Mouse (Mus musculus) neutrophil, adult 5-6 weeks (primary cell): ENCODE results near the gene Smpd3. TPM values are rescaled to one million over a fixed set of nuclear protein-coding genes. Genes with fewer than 3 reads are reported as not detected.

Experiments used
- ATAC-seq: fragments of 151-379, 151-347 bp; 2 replicates; pipeline ENCODE4 v1.8.0; 2017; ENCODE audit warnings: mild to moderate bottlenecking, moderate TSS enrichment; ENCODE audit not compliant: insufficient number of reproducible peaks, poor library complexity, low FRiP score, severe bottlenecking; ENCODE audit errors: extremely low read depth
- total RNA-seq: library from RNA; stranded (forward); fragments of 200-1000 nt; gene quantifications from 2 replicates; pipeline ENCODE4 v1.2.3, GENCODE M21; 2017

Smpd3 gene
- total RNA-seq, 1 experiment from 2014 or later, result 1.3 TPM

DNA sequence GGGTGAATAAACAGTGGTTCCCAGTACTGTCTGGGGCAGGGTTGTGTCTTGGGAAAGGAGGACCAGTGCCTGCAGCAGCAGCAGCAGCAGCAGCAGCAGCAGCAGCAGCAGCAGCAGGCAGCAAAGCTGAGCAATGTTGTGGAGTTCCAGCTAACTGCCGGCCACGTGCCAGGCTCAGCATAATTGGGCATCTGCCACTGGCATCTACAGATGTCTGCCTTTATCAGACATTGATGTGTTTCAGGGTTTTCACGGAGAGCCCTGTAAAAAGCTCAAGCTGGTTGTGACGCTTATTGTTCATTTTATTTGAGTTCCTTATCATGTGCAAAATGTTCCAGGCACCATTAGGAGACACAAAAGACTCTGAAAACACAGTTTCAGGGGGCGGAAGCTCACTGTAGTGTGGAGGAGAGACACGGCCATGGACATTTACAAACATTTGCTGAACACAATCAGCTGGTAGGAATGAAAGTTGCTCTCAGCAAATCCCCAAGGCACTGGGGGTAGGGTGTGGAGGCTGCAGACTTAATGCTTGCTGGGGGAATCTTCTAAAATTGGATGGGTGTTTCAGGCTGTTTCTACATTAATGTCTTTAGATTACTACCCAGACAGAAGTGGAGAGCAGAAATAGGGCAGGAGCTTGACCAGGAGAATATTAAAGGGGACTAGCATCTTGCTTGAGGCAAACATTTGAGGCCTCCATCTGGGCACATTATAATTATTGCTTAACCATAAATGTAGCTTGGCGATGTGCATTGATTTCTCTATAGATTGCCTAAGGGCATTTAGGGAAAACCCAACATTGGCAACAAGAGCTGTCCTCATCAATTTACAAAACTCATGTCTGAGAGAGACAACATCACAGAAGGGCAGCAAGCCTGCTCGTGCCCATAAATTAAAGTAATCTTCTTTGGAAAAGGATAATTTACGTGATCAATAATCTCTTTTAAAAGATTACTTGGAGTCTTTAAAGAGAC, 36.8 kb downstream of the Smpd3 start:
- no peak for ATAC-seq

DNA sequence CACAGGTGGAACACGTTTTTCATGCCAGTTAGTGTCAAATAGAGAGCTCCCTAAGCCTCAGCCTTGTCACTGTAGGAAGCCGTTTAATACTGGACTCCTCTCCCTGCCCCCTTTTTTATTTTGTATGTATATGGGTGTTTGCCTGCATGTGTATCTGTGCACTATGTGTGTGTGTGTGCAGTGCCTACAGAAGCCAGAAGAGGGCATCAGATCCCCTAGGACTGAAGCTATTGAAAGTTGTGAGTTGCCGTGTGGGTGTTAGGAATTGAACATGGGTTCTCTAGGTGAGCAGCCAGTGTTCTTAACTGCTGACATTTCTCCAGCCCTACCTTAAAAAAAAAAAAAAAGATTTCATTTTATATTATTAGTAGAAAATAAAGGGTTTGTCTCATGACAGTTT, 38.1 kb downstream of the Smpd3 start:
- ATAC-seq, result no peak

DNA sequence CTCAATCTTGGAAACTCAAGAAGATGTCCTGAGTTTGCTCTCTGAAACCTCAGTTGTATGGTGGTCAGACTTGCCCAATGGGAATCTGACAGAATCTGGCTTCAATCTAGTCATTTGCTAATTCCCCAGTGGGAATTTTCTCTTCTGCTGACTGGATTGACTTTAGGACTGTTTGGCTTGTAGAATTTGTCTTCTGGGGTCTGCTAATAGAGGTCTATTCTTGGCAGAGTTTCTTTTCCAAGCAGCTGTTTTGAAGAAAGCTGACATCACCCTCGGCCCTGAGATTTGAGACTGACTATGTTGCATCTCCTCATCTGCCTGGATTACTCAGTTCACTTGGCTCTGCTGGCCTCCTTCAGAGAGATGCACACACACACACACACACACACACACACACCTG, 38.9 kb downstream of the Smpd3 start:
- no peak for ATAC-seq

DNA sequence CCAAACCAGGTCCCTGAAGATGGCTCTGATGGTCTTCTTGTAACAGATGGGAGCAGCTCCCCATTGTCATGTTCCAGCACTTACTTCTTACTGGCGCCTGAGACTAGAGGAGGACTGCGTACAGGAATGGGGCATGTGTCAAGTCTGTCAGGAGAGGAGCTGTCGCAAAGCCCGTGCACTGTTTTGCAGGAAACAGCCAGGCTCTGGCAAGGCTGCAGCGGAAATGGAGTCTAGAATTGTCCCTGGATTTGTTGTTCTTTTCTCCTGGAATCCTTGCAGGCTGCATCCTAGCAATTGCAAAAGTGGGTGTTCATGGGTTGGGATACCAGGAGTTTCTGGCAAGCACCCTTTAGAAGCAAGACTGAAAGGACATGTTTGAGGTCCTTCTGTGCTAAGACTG, 39.5 kb downstream of the Smpd3 start:
- ATAC-seq, result no peak

DNA sequence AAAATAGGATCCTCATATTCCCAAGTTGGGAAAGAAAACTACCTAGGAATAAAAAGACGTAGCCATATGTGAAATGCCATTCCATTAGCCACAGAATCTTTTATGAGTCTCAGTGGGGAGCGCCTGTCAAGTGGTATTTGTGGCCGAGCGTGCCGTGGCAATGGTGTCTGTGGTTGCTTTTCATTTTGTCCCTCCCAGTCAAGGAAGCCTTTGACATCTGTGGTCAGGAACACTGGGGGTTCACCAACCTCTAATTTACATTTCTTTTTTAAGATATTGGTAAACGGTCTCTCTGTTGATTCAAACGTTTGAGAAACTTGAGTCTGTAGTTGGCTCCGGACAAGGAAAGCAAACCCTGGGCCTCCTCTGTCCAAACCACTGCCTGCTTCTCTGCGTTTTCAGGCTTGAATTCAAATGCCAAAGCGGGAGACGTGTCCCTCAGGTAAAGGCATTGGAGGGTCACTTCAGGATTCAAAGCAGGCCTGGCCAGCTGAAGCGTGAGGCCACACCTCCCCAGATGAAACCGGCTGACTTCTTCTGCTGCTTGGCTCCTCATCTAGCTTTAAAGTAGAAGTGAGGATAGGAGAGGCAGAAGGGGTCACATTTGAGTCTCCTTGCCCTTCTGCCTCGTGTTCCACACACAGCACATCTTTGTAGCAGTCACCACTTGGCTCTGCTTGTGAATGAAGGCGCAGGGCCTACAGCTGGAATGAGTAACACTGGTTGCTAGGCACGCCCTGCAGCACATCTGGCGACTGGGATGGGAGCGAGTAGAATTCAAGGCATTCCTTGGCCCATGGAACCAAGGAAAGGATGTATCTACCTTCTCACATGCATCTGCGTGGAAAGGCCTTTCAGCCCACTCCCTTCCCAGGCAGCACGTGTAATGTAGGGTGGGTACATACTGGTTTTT, 45.0 kb downstream of the Smpd3 start:
- peak; percentile 25; the same call in 1 of the 2 replicates for ATAC-seq

DNA sequence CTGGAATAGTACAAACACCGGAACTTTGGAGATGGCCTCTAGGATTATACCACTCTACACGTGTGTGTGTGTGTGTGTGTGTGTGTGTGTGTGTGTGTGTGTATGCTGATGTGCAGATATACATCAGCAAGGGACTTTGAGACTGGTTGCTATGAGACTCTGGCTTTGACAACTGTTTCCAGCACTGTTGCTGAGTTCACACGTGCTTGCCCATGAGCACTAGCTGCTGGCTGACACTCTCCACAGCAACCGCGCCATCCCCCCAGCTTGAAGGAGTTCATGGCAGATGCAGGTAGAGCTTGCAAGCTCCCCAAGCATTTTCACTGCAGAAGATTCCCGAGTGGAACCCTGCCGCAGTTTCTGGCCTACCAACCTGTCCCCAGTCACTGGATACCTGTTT, 48.3 kb downstream of the Smpd3 start:
- ATAC-seq, result no peak

DNA sequence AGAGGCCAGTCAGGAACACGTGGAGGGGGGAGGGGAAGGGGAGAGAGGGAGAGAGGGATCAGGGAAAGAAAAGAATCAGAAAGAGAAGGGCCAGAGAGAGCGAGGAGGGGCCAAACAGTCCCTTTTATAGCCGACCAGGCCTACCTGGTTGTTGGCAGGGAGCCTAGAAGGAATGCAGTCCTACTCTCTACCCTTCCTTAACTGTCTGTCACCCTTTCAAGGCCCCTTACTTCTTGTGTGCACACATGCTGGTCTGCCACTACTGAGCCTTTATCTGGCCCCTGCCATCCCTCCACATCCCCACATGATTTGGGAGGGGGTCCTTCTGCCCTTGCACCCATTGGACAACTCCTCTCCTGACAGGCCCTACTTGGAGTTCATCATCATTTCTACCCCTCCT, 49.1 kb downstream of the Smpd3 start:
- ATAC-seq, result no peak

DNA sequence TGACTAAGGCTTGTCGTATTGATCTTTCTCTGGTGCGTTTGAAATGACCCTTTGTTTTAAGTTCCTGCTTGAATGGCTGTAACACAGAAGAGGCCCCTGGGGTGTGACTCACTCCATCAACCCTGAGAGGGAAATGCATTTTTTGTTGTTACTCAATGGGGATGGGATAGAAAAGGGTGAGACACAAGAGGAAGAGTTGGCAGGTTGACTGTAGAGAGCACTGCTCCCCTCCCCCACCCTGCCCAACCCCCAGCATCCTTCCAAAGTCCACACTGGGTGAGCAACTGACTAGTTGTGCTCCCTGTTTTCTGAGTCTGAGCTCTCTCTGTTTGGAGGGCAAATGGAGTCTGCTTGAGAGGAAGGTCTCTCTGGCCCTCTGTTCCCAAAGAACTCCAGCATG, 50.3 kb downstream of the Smpd3 start:
- no peak for ATAC-seq

DNA sequence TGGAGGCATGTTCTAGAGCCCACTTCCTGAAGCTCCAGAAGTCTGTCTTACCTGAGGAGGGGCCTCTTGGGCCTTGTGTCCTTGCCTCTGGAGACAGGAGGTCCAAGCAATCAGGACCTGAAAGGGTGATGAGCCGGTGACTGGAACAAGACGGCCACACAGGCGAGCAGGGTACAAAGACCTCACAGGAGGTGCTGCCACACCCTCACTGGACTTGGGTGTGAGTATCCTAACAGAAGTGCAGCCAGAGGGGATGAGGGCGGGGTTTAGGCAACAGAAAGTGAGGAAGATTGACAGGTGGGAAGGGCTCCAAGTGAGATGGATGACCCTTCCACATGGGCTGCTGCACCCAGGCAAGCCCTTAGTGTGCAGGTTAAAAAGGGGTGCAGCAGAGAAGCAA, 56.9 kb downstream of the Smpd3 start:
- no peak for ATAC-seq

DNA sequence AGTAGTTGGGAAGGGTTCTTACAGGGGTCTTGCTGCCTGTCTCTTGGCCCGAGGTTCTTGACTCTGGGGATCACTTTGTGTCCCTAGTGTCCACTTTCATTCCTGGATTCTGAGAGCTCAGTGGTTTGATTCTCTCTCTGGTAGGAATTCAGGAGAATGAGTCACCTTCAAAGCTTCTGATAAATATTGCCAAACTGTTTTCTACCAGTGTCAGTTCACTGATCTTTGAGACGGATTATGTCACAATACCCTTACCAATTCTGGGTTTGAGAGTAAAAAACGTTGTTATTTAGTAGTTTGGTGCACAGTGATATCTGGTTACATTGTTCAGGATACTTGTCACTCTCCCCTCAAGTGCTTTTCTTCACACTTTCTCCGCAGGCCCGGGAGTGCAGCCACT, 57.6 kb downstream of the Smpd3 start:
- no peak for ATAC-seq

DNA sequence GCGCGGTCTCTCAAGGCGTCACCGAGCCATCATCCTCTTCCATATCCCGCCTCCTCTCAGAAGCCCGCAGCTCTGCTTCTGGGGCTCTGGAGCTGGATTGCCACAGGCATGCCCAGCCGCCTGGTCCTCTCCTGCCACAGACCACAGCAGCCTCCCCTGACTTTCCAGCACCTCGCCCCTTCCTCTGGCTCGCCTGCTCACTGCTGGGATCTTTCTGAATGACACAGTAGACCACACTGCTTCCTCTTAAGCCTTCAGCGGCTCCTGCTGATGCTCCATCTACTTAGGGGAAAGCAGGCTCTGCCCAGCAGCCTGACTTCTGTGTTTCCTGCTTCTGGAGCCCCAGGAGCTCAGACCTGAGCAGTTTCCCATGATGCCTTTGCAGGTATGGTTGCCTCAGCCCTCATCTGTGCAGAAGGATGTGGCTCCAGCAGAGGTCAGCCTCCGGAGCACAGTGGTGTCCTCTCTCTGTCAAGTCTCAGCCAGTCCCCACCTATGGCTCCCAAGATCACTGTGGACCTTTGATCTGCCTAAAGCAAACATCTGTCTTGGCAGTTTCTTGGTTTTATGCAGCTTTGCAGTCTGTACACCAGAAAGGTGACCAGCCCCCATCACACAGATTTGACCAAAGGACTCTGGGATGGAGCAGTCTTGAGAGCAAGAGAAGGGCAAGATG, 59.3 kb downstream of the Smpd3 start:
- ATAC-seq, result no peak

DNA sequence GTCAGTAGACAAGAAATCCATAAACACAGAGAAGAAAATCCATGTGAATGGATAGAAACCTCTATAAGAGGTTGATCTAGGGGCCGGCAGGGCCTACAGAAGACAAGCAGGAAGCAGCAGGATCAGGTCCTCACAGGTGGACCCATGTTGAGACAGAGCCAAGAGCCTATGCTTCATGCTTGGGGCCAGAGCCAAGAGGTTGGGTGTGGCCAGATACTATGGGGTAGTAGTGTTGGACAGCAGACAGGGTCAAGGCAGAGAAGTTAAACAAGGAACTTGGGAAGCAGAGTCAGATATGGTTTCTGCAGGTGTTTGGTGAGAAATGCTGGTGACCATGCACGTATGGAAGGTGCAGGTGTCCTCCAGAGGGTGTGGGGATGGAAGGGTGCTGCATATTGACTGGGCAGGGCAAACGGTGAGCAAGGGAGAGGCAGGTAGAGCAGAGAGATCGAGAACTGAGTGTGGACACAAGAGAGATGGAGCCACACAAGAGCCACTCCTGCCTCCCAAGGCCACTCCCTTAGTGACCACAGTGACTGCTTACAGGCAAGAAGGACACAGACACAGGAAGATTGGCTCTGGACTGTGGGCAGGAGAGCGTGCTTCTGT, 61.0 kb downstream of the Smpd3 start:
- ATAC-seq, result no peak

DNA sequence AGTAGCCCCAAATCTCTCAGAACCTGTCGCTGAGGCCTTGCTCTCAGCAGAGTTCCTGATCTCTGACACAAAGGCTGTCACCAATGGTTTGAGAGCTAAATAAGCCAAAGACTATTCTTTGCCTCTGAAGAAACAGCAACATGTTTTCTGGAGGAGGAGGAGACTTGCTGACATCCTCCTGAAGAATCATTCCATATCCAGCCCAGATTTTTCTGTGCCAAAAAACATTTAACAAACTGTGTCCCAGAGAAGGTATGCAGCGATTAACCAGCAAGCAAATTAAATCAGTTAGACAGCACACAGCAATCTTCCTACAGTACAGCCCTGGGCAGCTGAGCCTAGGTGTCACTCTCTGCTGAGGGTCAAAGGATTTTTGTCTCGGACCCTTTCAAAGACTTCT, 64.3 kb downstream of the Smpd3 start:
- ATAC-seq, result no peak

DNA sequence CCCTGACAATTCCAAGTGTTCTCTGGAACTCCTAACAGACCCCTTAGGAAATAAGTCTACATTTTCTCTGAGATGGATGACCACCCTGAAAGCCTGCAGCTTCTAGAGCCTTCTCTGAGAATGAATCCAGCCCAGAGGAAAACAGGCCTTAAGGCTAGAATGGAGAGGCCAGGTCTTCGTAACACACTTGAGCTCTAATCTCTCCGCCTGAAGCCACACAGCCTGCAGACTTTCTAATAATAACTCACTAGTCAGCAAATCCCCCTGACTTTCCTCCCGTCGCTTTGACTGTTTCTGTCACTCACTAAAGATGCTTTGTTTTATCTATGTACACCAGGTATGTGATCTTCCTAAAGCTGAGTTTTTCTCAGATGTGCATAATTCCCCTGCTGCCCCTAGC, 66.4 kb downstream of the Smpd3 start:
- ATAC-seq, result no peak

DNA sequence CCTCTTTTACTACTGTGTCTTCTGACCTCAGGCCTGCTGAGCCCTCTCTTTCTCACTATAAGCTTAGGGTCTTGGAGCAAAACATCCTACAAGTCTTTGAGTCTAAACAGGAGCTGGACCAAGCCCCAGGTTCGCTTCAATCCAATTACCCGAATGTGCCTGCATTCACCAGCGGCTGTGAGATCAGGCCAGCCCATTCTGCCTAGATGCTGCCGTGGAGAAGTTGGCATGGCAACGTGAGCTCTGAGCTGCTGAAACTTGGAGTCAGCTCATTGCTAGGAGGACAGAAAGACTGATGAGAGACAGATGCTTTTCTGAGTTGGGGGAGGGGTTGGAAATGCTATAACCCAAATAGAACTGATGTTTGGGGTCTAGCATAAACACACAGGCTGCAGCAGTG, 67.0 kb downstream of the Smpd3 start:
- ATAC-seq, result no peak

DNA sequence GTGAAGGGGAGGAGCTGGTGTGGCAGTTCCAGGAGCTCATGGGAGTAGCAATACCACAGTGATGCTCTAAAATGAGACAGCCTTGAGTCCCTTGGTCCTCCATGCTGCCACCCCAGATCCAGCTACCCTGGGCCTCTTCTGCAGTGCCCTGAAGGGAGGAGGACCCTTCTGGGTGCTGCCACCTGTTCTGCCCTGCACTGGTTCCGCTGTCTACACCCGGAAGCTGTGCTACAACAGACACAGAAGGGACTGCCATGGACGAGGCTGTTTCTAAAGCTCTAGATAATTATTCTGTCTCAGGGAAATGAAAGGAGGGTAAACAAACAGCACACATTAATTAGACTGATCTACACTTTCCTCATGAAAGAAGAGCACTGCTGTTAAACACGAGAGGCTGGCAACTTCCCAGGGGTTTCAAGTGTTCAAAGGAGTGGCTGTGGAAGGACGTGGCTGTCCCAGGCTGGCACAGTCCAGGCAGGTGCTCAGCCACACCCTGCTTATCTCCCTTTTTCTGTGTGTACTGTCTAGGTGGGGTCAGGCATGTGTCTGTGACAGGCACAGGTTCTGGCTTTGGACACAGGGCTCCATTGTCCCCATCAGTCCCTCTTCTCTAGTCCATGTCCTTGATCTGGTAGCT, 69.0 kb downstream of the Smpd3 start:
- ATAC-seq, result no peak

DNA sequence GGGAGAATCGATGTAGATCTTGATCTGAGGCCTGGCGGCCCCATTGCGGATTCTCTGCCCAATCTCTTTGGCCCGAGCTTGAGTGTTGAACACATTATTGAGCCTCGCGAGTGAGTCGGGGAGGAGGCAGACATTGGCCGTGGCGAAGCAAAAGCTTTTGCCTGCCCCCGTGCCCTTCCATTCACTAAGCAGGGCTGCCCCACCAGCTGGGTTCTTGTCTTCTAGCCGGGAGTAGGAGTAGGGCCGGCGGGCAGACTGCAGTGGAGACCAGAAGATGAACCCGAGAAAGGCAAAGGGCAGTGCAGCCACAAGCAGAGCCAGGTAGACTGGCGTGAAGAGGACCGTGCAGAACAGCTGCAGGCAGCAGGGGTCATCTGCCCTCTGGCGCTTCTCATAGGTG, 72.4 kb downstream of the Smpd3 start:
- no peak for ATAC-seq

DNA sequence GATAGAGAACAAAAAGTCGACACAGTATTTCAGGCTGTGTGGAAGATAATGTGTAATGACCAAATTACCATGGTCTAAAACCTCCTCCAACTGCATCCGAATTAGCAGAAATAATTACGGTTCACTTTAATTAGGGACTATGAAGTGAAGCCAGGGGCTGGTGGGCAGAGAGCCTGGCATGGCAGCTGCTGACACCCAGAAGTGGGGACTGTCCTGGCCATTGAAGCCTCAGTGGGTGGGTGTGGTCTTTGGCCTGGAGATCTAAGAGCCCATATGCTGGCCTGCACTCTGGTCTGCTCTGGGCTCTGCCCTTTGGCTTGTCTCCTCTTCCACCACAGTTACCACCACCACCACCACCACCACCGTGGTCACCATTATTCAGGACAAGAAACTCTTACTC, 73.9 kb downstream of the Smpd3 start:
- no peak for ATAC-seq

DNA sequence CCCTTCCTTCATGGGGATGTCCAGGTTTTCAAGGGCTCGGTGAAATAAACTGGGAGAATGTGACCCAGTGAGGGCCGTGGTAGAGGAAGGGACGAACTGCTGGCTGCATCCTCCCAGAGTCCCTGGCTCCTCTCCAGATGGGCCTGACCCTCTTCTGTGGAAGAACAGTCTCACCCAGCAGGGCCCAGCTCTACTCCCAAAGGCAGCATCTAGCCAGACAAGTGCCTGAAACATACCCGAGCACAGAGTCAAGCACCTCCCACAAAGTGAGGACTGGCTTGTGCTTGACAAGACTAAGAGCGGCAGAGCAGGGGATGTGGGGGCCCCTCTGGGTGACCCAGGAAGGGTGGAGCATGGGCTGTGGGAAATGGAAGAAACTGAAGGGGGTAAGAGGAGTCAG, 75.4 kb downstream of the Smpd3 start:
- no peak for ATAC-seq
